Comparison of ENCODE assay signal across 13 mouse cellular contexts in genomic region chr9:46633952-46634351, GRCm38 (mm10).
DNase-seq lines count a peak whose midpoint lies in the region; ATAC-seq and TF ChIP-seq lines count a peak whose summit lies in the region.
"Had no signal": no experiment of that assay in that cellular context is flagged by ENCODE, and none has a peak within 500 bp of the region (broad histone marks: within the 10 kb centered on the region; RNA-seq: fewer than 3 reads in every experiment).

No protein-coding gene starts in this region.

- H3K36me3 ChIP-seq in hindbrain, postnatal 0 days (ENCODE audit: insufficient read depth, low read length): no peaks in the 10 kb centered on the region
- H3K36me3 ChIP-seq in hindbrain, embryonic 16.5 days (ENCODE audit: control insufficient read depth, insufficient read depth, low read length): no peaks in the 10 kb centered on the region
- H3K36me3 ChIP-seq: heart, embryonic 13.5 days; hindbrain, embryonic 10.5 days; liver, embryonic 13.5 days had no signal

- DNase-seq in hindbrain, postnatal 0 days (ENCODE audit: low spot score): no peak
- no peak for DNase-seq in lung, adult 2 months
- DNase-seq in lung, postnatal 4 days: no peak
- peak; percentile 61 for DNase-seq in ES-CJ7 (ENCODE audit: low read depth, low spot score)
- no peak for DNase-seq in brain, embryonic 14.5 days (ENCODE audit: low read depth)
- no peak for DNase-seq in ovary, postnatal 36 days (ENCODE audit: low spot score)
- no peak for DNase-seq in yolk sac, embryonic 10.5 days (ENCODE audit: low spot score)
- DNase-seq: adrenal gland, postnatal 25 days; liver, embryonic 13.5 days; right cerebral cortex, adult 18-20 months had no signal

- no peaks in the 10 kb centered on the region for H3K27me3 ChIP-seq in hindbrain, postnatal 0 days (ENCODE audit: insufficient read depth, low read length)
- no peaks in the 10 kb centered on the region for H3K27me3 ChIP-seq in hindbrain, embryonic 16.5 days (replicated peaks; ENCODE audit: control insufficient read depth, insufficient read depth, low read length)
- H3K27me3 ChIP-seq: liver, embryonic 13.5 days had no signal

- no peak for ATAC-seq in hindbrain, postnatal 0 days
- ATAC-seq in hindbrain, embryonic 16.5 days: no peak

- peak; percentile 51 for TF ChIP-seq CTCF in hindbrain, postnatal 0 days (IDR thresholded peaks at IDR 0.05; ENCODE audit: low read depth)
- TF ChIP-seq CTCF in lung, adult 2 months (IDR thresholded peaks at IDR 0.05; ENCODE audit: insufficient read depth, low read length): peak; percentile 43; the same call in 1 of the 2 replicates
- TF ChIP-seq CTCF in brain, embryonic 14.5 days (IDR thresholded peaks at IDR 0.05; ENCODE audit: borderline replicate concordance, extremely low read depth, insufficient read depth, insufficient read length): peak; percentile 46; the same call in 1 of the 2 replicates

- H3K4me3 ChIP-seq in hindbrain, postnatal 0 days (ENCODE audit: low read length): no peak overlapping the region
- H3K4me3 ChIP-seq in hindbrain, embryonic 16.5 days (ENCODE audit: low read length): no peak overlapping the region
- H3K4me3 ChIP-seq in lung, adult 2 months (replicated peaks; ENCODE audit: extremely low read depth, low read depth, low read length): no peak overlapping the region
- H3K4me3 ChIP-seq: heart, embryonic 13.5 days; hindbrain, embryonic 10.5 days; liver, embryonic 13.5 days had no signal

- no peaks in the 10 kb centered on the region for H3K9me3 ChIP-seq in hindbrain, postnatal 0 days (ENCODE audit: low read length)
- H3K9me3 ChIP-seq in hindbrain, embryonic 16.5 days (ENCODE audit: control insufficient read depth, low read length): no peaks in the 10 kb centered on the region
- H3K9me3 ChIP-seq: heart, embryonic 13.5 days; hindbrain, embryonic 10.5 days; liver, embryonic 13.5 days had no signal

- no peak overlapping the region for H3K27ac ChIP-seq in hindbrain, postnatal 0 days
- no peak overlapping the region for H3K27ac ChIP-seq in hindbrain, embryonic 16.5 days (ENCODE audit: low read depth, low read length)
- H3K27ac ChIP-seq: heart, embryonic 13.5 days; hindbrain, embryonic 10.5 days; liver, embryonic 13.5 days had no signal

- no peak overlapping the region for H3K4me2 ChIP-seq in hindbrain, postnatal 0 days (ENCODE audit: low read depth, low read length)
- H3K4me2 ChIP-seq in hindbrain, embryonic 16.5 days (ENCODE audit: low read length): no peak overlapping the region
- H3K4me2 ChIP-seq: heart, embryonic 13.5 days; liver, embryonic 13.5 days had no signal

- WGBS in hindbrain, postnatal 0 days: 81% methylated on average over 4 of the region's 4 CpGs
- 86% methylated on average over 4 of the region's 4 CpGs for WGBS in hindbrain, embryonic 16.5 days
- 75% methylated on average over 4 of the region's 4 CpGs for WGBS in lung, adult 2 months

- H3K9ac ChIP-seq in hindbrain, postnatal 0 days (replicated peaks; ENCODE audit: low read length): no peak overlapping the region
- H3K9ac ChIP-seq in hindbrain, embryonic 16.5 days (ENCODE audit: low read depth, low read length): no peak overlapping the region
- H3K9ac ChIP-seq: heart, embryonic 13.5 days; liver, embryonic 13.5 days had no signal

- TF ChIP-seq POLR2A in lung, adult 2 months (IDR thresholded peaks at IDR 0.05; ENCODE audit: borderline replicate concordance, extremely low read depth, low read depth, low read length): no peak
- no peak for TF ChIP-seq POLR2A in brain, embryonic 14.5 days (IDR thresholded peaks at IDR 0.05; ENCODE audit: borderline replicate concordance, extremely low read depth, insufficient read depth, insufficient read length, poor library complexity, severe bottlenecking)

- H3K4me1 ChIP-seq in hindbrain, postnatal 0 days (ENCODE audit: insufficient read depth, low read length): no peaks in the 10 kb centered on the region
- H3K4me1 ChIP-seq in hindbrain, embryonic 16.5 days (ENCODE audit: control insufficient read depth, insufficient read depth, low read depth, low read length): no peaks in the 10 kb centered on the region
- no peaks in the 10 kb centered on the region for H3K4me1 ChIP-seq in lung, adult 2 months (ENCODE audit: control insufficient read depth, insufficient read depth, low read length)
- H3K4me1 ChIP-seq: heart, embryonic 13.5 days; liver, embryonic 13.5 days had no signal
